Mouse (Mus musculus) kidney, embryonic 15.5 days (tissue): Measurements from ENCODE around the gene Ppargc1a. TPM values are rescaled to one million over a fixed set of nuclear protein-coding genes. Genes with fewer than 3 reads are reported as not detected.
A peak's percentile ranks its signal among the peaks of the same experiment; 100 is the strongest.

Source experiments
- ATAC-seq: fragments of 200-750 bp; cut with Nextera tagmentation; replicated peaks from 2 replicates; pipeline ENCODE4 v1.8.0; 2017; ENCODE audit warnings: moderate TSS enrichment; ENCODE audit not compliant: low FRiP score
- H3K27ac ChIP-seq: fragments of 300-500 bp; sonication (generic); 2 replicates; pipeline ENCODE4 v1.5.1; 2015; ENCODE audit warnings: mild to moderate bottlenecking, inconsistent platforms
- H3K27me3 ChIP-seq: fragments of 300-500 bp; sonication (generic); 2 replicates; pipeline ENCODE4 v1.6.1; 2015; ENCODE audit warnings: inconsistent platforms
- H3K36me3 ChIP-seq: fragments of 300-500 bp; sonication (generic); 2 replicates; pipeline ENCODE4 v1.6.1; 2015; ENCODE audit warnings: inconsistent platforms
- H3K4me1 ChIP-seq: fragments of 300-500 bp; sonication (generic); 2 replicates; pipeline ENCODE4 v1.6.1; 2015; ENCODE audit warnings: inconsistent platforms
- H3K4me2 ChIP-seq: fragments of 300-500 bp; sonication (generic); 2 replicates; pipeline ENCODE4 v1.6.1; 2015; ENCODE audit warnings: moderate library complexity, mild to moderate bottlenecking, inconsistent platforms
- H3K4me3 ChIP-seq: fragments of 300-500 bp; sonication (generic); replicated peaks from 2 replicates; pipeline ENCODE4 v1.5.1; 2015; ENCODE audit warnings: mild to moderate bottlenecking, inconsistent platforms
- H3K9ac ChIP-seq: fragments of 300-500 bp; sonication (generic); 2 replicates; pipeline ENCODE4 v1.6.1; 2015; ENCODE audit warnings: mild to moderate bottlenecking, inconsistent platforms
- H3K9me3 ChIP-seq: fragments of 300-500 bp; sonication (generic); replicated peaks from 2 replicates; pipeline ENCODE4 v1.6.1; 2016; ENCODE audit warnings: inconsistent platforms
- WGBS: fragments of 180-500 bp; shearing (Covaris S2); methylation state at CpG from one replicate; pipeline ENCODE4 v1.1.7; 2015; ENCODE audit warnings: mixed read lengths; 5-methylcytosine and 5-hydroxymethylcytosine counted together
- polyA plus RNA-seq: library from polyadenylated mRNA; unstranded; fragments of >200 nt; fragmentation: Nextera tagmentation; extraction: Ambion mirVana; gene quantifications from 2 replicates; pipeline ENCODE4 v1.2.1, GENCODE M21; 2015

Ppargc1a gene
- polyA plus RNA-seq, 1 experiment from 2014 or later: 18.7 TPM

GRCm38 (mm10) chr5:51439773-51440172, 127.8 kb downstream of the Ppargc1a start:
- Histone ChIP-seq H3K36me3 (no peaks in the 10 kb centered on the region), H3K4me3 (no peak overlapping the region), H3K4me2 (no peak overlapping the region), H3K27ac (no peak overlapping the region), H3K4me1 (no peaks in the 10 kb centered on the region), H3K9me3 (no peaks in the 10 kb centered on the region), H3K9ac (no peak overlapping the region), H3K27me3 (no peaks in the 10 kb centered on the region)
- no peak for ATAC-seq
- WGBS: 10% methylated on average over 4 of the region's 4 CpGs

GRCm38 (mm10) chr5:51433905-51434304, 133.6 kb downstream of the Ppargc1a start:
- H3K36me3 ChIP-seq: no peaks in the 10 kb centered on the region
- 69% methylated on average over 5 of the region's 5 CpGs for WGBS
- H3K4me2 ChIP-seq: no peak overlapping the region
- no peak overlapping the region for H3K4me3 ChIP-seq
- H3K9ac ChIP-seq: no peak overlapping the region
- ATAC-seq: no peak
- H3K27ac ChIP-seq: no peak overlapping the region
- no peaks in the 10 kb centered on the region for H3K4me1 ChIP-seq
- H3K27me3 ChIP-seq: no peaks in the 10 kb centered on the region
- no peaks in the 10 kb centered on the region for H3K9me3 ChIP-seq

- no peaks in the 10 kb centered on the region for H3K9me3 ChIP-seq
- no peaks in the 10 kb centered on the region for H3K27me3 ChIP-seq
- H3K27ac ChIP-seq: no peak overlapping the region
- H3K4me1 ChIP-seq: no peaks in the 10 kb centered on the region
- H3K9ac ChIP-seq: no peak overlapping the region
- 85% methylated on average over 2 of the region's 2 CpGs for WGBS
- H3K4me3 ChIP-seq: no peak overlapping the region
- no peak overlapping the region for H3K4me2 ChIP-seq
- H3K36me3 ChIP-seq: no peaks in the 10 kb centered on the region
- ATAC-seq: no peak
Observed at GRCm38 (mm10) chr5:51432532-51432931, 135.0 kb downstream of the Ppargc1a start.

GRCm38 (mm10) chr5:51432031-51432430, 135.5 kb downstream of the Ppargc1a start:
- ATAC-seq: no peak
- Histone ChIP-seq H3K9me3 (no peaks in the 10 kb centered on the region), H3K27me3 (no peaks in the 10 kb centered on the region), H3K9ac (no peak overlapping the region), H3K4me2 (no peak overlapping the region), H3K4me3 (no peak overlapping the region), H3K4me1 (no peaks in the 10 kb centered on the region), H3K36me3 (no peaks in the 10 kb centered on the region), H3K27ac (no peak overlapping the region)
- WGBS: 63% methylated on average over 4 of the region's 4 CpGs

GRCm38 (mm10) chr5:51426406-51426805, 141.1 kb downstream of the Ppargc1a start:
- Histone ChIP-seq H3K27ac (no peak overlapping the region), H3K9me3 (no peaks in the 10 kb centered on the region), H3K36me3 (no peaks in the 10 kb centered on the region), H3K9ac (no peak overlapping the region), H3K27me3 (no peaks in the 10 kb centered on the region), H3K4me2 (no peak overlapping the region), H3K4me3 (no peak overlapping the region), H3K4me1 (no peaks in the 10 kb centered on the region)
- no peak for ATAC-seq

GRCm38 (mm10) chr5:51416377-51416776, 151.1 kb downstream of the Ppargc1a start:
- Histone ChIP-seq H3K27ac (0 out of 2 replicates have a peak overlapping the region, but pooled peaks have one; percentile 27), H3K4me1 (peaks cover 3% of the 10 kb centered on the region; the same call in 1 of the 2 replicates), H3K27me3 (no peaks in the 10 kb centered on the region), H3K4me2 (no peak overlapping the region), H3K9ac (no peak overlapping the region), H3K36me3 (no peaks in the 10 kb centered on the region), H3K4me3 (no peak overlapping the region), H3K9me3 (no peaks in the 10 kb centered on the region)
- peak; percentile 71; the same call in 1 of the 2 replicates for ATAC-seq
- WGBS: 66% methylated on average over 7 of the region's 7 CpGs

GRCm38 (mm10) chr5:51415456-51415855, 152.1 kb downstream of the Ppargc1a start:
- no peak overlapping the region for H3K9ac ChIP-seq
- H3K9me3 ChIP-seq: no peaks in the 10 kb centered on the region
- 84% methylated on average over 2 of the region's 2 CpGs for WGBS
- H3K4me2 ChIP-seq: no peak overlapping the region
- no peak overlapping the region for H3K27ac ChIP-seq
- H3K4me3 ChIP-seq: no peak overlapping the region
- peaks cover 3% of the 10 kb centered on the region; the same call in 1 of the 2 replicates for H3K4me1 ChIP-seq
- ATAC-seq: no peak
- H3K27me3 ChIP-seq: no peaks in the 10 kb centered on the region
- no peaks in the 10 kb centered on the region for H3K36me3 ChIP-seq

- ATAC-seq: peak; percentile 82; the same call in 1 of the 2 replicates
- WGBS: 39% methylated on average over 12 of the region's 12 CpGs
- peak overlapping the region; percentile 41; the same call in 1 of the 2 replicates for H3K27ac ChIP-seq
Observed at GRCm38 (mm10) chr5:51412303-51413117, 155.0 kb downstream of the Ppargc1a start.

GRCm38 (mm10) chr5:51410006-51410405, 157.5 kb downstream of the Ppargc1a start:
- Histone ChIP-seq H3K9me3 (no peaks in the 10 kb centered on the region), H3K36me3 (no peaks in the 10 kb centered on the region), H3K4me2 (no peak overlapping the region), H3K27ac (no peak overlapping the region), H3K4me3 (no peak overlapping the region), H3K27me3 (no peaks in the 10 kb centered on the region), H3K4me1 (no peaks in the 10 kb centered on the region), H3K9ac (no peak overlapping the region)
- 59% methylated on average over 1 of the region's 1 CpGs for WGBS
- ATAC-seq: no peak

More at GRCm38 (mm10) chr5:51412303-51413117, 155.0 kb downstream of the Ppargc1a start:
- Histone ChIP-seq H3K9ac (no peak overlapping the region), H3K4me3 (no peak overlapping the region), H3K9me3 (no peaks in the 10 kb centered on the region), H3K4me1 (peaks cover 3% of the 10 kb centered on the region; the same call in 1 of the 2 replicates), H3K4me2 (peak overlapping the region; percentile 22; the same call in 1 of the 2 replicates), H3K27me3 (no peaks in the 10 kb centered on the region), H3K36me3 (no peaks in the 10 kb centered on the region)

- Histone ChIP-seq H3K4me3 (no peak overlapping the region), H3K4me2 (no peak overlapping the region), H3K27me3 (no peaks in the 10 kb centered on the region), H3K27ac (no peak overlapping the region), H3K9me3 (no peaks in the 10 kb centered on the region), H3K9ac (no peak overlapping the region), H3K36me3 (no peaks in the 10 kb centered on the region), H3K4me1 (no peaks in the 10 kb centered on the region)
- WGBS: 68% methylated on average over 3 of the region's 3 CpGs
- no peak for ATAC-seq
Observed at GRCm38 (mm10) chr5:51406406-51406805, 161.1 kb downstream of the Ppargc1a start.
